Mouse (Mus musculus): ENCODE results near the gene Stxbp4. TPM values are rescaled to one million over a fixed set of nuclear protein-coding genes. Genes with fewer than 3 reads are reported as not detected.

Stxbp4 gene
- total RNA-seq, 2 experiments from 2014 or later = 14.8 to 16.8 TPM

GRCm38 (mm10) chr11:90627751-90628150 lies 10.1 kb downstream of the Stxbp4 start:
- intact Hi-C loops (cut with DNase I) = no loop called here
- DNase-seq = no peak
- no peak overlapping the region for H3K4me3 ChIP-seq
- no peak for TF ChIP-seq CTCF (IDR thresholded peaks at IDR 0.05)
- no peak overlapping the region for H3K27ac ChIP-seq

- Histone ChIP-seq H3K4me3 (no peak overlapping the region), H3K27ac (no peak overlapping the region)
- TF ChIP-seq CTCF (IDR thresholded peaks at IDR 0.05) = no peak
- intact Hi-C loops (cut with DNase I) = no loop called here
- no peak for DNase-seq
Measured at GRCm38 (mm10) chr11:90625174-90625573, 12.7 kb downstream of the Stxbp4 start.

DNA sequence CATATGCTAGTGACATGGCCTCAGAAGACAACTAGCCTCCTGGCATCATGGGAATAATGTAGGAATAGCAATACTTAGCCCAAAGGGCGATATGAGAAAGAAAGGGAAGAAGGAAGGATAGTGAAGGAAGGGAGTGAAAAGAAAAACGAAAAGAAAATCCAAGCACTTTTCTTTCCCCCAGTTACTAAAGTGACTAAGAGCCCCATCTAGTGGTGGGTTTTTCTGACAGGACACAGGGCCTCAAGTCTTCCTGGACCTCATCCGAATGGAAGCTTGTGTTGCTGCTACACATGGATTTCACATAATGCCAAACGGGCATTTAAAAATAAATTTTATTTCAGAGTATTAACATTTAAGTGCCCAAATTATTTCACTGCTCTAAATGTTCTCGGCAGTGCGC lies 14.4 kb downstream of the Stxbp4 start:
- DNase-seq = no peak
- intact Hi-C loops (cut with DNase I) = loop anchor here (5.0 kb wide), 1 partner anchor 306 kb away; no protein-coding TSS in a partner anchor
- no peak overlapping the region for H3K27ac ChIP-seq

DNA sequence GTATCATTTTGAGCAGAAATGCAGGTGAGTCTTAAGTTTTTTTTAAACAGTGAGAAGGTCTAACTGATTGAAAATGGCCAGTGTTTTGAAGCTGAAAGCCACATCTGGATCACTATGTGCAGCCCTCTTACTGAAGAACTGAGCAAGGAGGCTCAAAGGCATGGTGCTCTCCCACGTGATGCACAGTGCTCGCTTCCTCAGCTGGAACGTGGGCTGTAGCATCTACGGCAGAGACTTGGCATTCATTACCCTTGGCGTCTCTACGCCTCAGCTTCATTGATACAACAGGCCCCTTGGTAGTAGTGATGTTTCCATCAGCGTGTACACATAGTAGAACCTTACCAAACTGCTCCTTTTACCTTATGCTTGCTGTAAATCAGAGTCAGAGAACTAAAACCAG lies 15.4 kb downstream of the Stxbp4 start:
- intact Hi-C loops (cut with DNase I) = loop anchor here (5.0 kb wide), 1 partner anchor 305 kb away; no protein-coding TSS in a partner anchor
- Histone ChIP-seq H3K4me3 (no peak overlapping the region), H3K27ac (no peak overlapping the region)
- no peak for DNase-seq
- no peak for TF ChIP-seq CTCF (IDR thresholded peaks at IDR 0.05)

More for the DNA sequence above, 14.4 kb downstream of the Stxbp4 start:
- H3K4me3 ChIP-seq = no peak overlapping the region
- peak; percentile 69 for TF ChIP-seq CTCF (IDR thresholded peaks at IDR 0.05)

- H3K27ac ChIP-seq = no peak overlapping the region
- H3K4me3 ChIP-seq = no peak overlapping the region
- no peak for TF ChIP-seq CTCF (IDR thresholded peaks at IDR 0.05)
- no peak for DNase-seq
- intact Hi-C loops (cut with DNase I) = loop anchor here (5.0 kb wide), 1 partner anchor 305 kb away; no protein-coding TSS in a partner anchor
Measured at GRCm38 (mm10) chr11:90622044-90622443, 15.8 kb downstream of the Stxbp4 start.

DNA sequence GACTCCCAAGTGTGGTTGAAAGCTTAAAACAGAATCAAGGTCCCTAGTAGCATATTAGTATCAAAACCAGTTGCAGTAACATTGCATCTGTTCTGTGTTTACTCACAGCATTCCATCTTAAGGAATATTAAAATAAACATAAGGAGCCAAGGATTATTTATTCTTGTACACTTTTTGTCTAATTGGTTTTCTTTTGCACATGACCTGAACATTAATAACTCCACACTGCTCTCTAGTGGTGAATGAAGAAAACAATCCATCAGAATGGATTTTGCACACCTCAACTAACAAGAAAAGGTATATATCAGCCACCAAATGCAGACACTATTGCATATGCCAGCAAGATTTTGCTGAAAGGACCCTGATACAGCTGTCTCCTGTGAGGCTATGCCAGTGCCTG lies 21.5 kb downstream of the Stxbp4 start:
- Histone ChIP-seq H3K27ac (no peak overlapping the region), H3K4me3 (no peak overlapping the region)
- peak; percentile 68 for TF ChIP-seq CTCF (IDR thresholded peaks at IDR 0.05)
- DNase-seq = no peak
- intact Hi-C loops (cut with DNase I) = loop anchor here (2.0 to 10.0 kb wide), 3 partner anchors 309 to 622 kb away; no protein-coding TSS in a partner anchor

- Histone ChIP-seq H3K4me3 (no peak overlapping the region), H3K27ac (no peak overlapping the region)
- TF ChIP-seq CTCF (IDR thresholded peaks at IDR 0.05) = no peak
- intact Hi-C loops (cut with DNase I) = loop anchor here (5.0 to 10.0 kb wide), 2 partner anchors 307 to 620 kb away; no protein-coding TSS in a partner anchor
- no peak for DNase-seq
Measured at GRCm38 (mm10) chr11:90614743-90615142, 23.1 kb downstream of the Stxbp4 start.

- no peak for TF ChIP-seq CTCF (IDR thresholded peaks at IDR 0.05)
- Histone ChIP-seq H3K27ac (no peak overlapping the region), H3K4me3 (no peak overlapping the region)
- no peak for DNase-seq
- intact Hi-C loops (cut with DNase I) = loop anchor here (10.0 kb wide), 1 partner anchor 617 kb away; no protein-coding TSS in a partner anchor
Measured at GRCm38 (mm10) chr11:90612118-90612517, 25.8 kb downstream of the Stxbp4 start.

- TF ChIP-seq CTCF (IDR thresholded peaks at IDR 0.05) = no peak
- no peak overlapping the region for H3K27ac ChIP-seq
- intact Hi-C loops (cut with DNase I) = no loop called here
- DNase-seq = no peak
- no peak overlapping the region for H3K4me3 ChIP-seq
Measured at GRCm38 (mm10) chr11:90603066-90603465, 34.8 kb downstream of the Stxbp4 start.

GRCm38 (mm10) chr11:90595826-90596225 lies 42.1 kb downstream of the Stxbp4 start:
- Histone ChIP-seq H3K4me3 (no peak overlapping the region), H3K27ac (no peak overlapping the region)
- TF ChIP-seq CTCF (IDR thresholded peaks at IDR 0.05) = no peak
- DNase-seq = no peak
- intact Hi-C loops (cut with DNase I) = no loop called here

GRCm38 (mm10) chr11:90590996-90591395 lies 46.9 kb downstream of the Stxbp4 start:
- H3K27ac ChIP-seq = no peak overlapping the region
- no peak for TF ChIP-seq CTCF (IDR thresholded peaks at IDR 0.05)
- no peak for DNase-seq
- no peak overlapping the region for H3K4me3 ChIP-seq
- intact Hi-C loops (cut with DNase I) = no loop called here

GRCm38 (mm10) chr11:90586203-90586602 lies 51.7 kb downstream of the Stxbp4 start:
- DNase-seq = peak; percentile 31
- Histone ChIP-seq H3K4me3 (no peak overlapping the region), H3K27ac (no peak overlapping the region)
- TF ChIP-seq CTCF (IDR thresholded peaks at IDR 0.05) = no peak
- intact Hi-C loops (cut with DNase I) = no loop called here

DNA sequence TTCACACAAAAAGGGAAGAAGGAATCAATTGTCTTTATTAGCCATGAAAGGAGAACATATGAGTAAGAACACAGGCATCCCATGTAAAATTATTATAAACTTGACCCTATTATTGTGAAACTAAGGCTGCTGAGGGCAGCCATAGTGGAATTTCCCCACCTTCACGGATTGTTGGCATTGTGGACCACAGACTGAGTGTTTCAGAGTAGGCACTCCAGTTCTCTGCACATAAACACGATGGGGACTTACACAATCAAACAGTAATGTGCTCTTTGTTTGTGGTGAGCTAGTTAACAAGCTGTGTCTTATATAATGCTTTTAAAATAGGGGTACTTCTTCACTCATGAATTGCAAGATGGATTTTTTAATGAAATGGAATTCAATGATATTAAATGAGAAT lies 52.1 kb downstream of the Stxbp4 start:
- no peak for TF ChIP-seq CTCF (IDR thresholded peaks at IDR 0.05)
- H3K27ac ChIP-seq = no peak overlapping the region
- intact Hi-C loops (cut with DNase I) = no loop called here
- DNase-seq = no peak
- H3K4me3 ChIP-seq = no peak overlapping the region

DNA sequence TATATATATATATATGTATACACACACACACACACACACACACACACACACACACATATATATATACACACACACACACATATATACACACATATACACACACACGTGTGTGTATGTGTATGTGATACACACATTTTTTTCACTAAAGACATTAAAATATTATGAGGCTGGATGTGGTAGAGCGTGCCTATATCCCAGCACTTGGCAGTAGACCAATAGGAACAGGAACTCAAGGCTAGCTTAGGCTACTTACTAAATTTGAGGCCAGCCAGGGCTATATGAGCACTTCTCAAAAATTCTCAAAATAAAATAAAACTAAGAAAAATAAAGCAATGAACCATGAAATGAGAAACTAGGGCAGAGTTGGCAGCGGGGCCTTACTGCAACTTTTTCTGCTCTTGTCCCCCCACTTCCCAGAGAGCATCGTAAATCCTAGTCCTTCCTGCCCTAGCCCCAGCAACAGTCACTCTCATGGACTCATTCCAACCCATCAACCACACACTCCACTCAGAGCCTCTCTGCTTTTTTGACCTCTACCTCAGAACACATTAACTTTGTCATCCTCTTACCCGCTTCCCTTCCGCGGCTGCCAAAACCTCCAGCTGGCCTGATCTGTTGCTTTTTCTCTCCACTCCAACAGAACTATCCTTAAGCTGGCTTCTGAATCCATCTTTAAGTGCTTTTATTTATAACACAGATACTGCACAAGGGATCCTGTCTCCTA lies 60.7 kb downstream of the Stxbp4 start:
- Histone ChIP-seq H3K27ac (no peak overlapping the region), H3K4me3 (no peak overlapping the region)
- DNase-seq = peak; percentile 22
- no peak for TF ChIP-seq CTCF (IDR thresholded peaks at IDR 0.05)
- intact Hi-C loops (cut with DNase I) = no loop called here

Data from gastrocnemius, adult 2 months (tissue).